Mouse (Mus musculus) thymus, postnatal 25 days (tissue): Measurements from ENCODE around the gene Sumf1.

Experiments used
- DNase-seq: peaks from one replicate; pipeline ENCODE4 v3.0.0; 2022

Sumf1 gene

GRCm38 (mm10) chr6:108206914-108207566 is 21.7 kb upstream of the Sumf1 start:
- DNase-seq, result peak; percentile 78

DNA sequence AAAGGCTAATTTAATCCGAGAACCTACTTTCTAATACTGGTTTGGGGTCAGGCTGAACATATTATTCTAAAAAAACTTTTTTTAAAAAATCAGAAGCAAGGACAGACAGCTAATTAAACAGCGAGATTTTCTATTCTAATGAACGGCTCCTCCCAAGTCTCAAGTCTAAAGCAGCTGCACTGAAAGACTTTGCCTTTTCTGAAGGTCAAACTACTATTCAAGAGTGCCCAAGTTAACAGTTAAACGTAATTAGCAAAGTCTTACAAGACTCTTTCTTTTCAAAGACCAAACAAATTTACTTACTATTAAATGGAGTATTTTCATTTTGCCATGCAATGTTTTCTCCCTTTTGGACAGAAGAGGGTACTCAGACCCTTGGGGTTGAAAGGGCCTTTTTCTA is 20.8 kb upstream of the Sumf1 start:
- DNase-seq, result no peak

GRCm38 (mm10) chr6:108204322-108204721 is 18.9 kb upstream of the Sumf1 start:
- no peak for DNase-seq

DNA sequence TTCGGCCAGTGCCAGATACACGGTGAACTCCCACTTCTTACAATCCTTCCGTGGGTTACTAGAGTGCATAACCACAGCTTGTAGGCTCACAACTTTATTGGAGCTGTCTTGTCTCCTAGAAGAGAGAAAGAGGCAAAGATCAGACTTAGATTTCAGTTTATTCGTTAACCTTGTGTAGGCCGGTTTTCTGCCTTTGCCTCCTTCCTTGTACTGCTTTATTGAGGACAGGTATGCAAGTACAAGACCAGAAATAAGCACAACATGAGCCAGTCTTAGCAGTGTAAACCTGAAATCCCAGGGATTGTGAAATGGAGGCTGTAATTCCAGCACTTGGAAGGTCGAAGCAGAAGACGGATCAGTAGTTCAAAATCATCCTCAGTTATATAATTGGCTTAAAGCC is 12.9 kb upstream of the Sumf1 start:
- no peak for DNase-seq

DNA sequence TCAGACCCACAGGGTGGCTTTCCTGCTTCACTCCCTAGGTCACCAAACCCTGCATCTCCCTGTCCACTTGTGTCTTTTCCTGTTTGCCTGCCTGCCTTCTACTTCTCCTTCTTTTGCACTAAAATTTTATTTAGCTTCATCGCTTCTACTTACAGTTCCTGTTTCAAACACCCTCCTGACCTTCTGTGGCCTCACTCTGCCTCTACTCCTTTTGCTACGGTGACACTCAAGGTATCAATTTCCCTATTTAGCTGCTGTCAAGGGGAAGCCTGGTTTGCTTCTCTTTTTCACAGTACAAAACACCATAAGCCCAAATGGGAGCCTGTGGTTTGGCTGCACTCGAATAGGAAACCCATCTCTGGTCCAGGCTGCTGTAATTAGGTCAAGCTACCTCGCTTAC is 11.7 kb upstream of the Sumf1 start:
- DNase-seq, result no peak

DNA sequence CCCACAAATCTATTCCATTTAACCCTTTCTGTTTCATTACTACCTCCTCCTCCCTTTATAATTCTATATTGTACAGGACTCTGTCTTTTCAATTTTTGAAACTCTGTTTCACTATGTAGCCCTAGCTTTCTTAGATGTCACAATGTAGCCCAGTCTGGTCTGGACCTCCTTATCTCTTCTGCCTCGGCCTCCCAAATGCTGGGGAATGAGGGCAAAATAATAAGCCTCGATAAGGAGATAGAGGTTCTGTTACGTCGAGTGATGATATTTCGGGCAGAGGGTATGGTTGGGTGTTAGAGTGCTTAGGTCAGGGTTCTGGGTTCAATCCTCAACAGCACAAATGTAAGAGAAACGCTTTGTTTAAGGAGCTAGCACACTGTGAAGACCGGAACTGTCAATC is 11.3 kb upstream of the Sumf1 start:
- DNase-seq, result no peak

- no peak for DNase-seq
Measured at GRCm38 (mm10) chr6:108192632-108193031, 7.2 kb upstream of the Sumf1 start.

- DNase-seq, result no peak
Measured at GRCm38 (mm10) chr6:108190690-108191089, 5.3 kb upstream of the Sumf1 start.

- no peak for DNase-seq
Measured at GRCm38 (mm10) chr6:108185685-108186009, 265 bp upstream of the Sumf1 start.

- DNase-seq, result no peak
Measured at GRCm38 (mm10) chr6:108179087-108179486, 6.3 kb downstream of the Sumf1 start.

- no peak for DNase-seq
Measured at GRCm38 (mm10) chr6:108174181-108174580, 11.2 kb downstream of the Sumf1 start.

DNA sequence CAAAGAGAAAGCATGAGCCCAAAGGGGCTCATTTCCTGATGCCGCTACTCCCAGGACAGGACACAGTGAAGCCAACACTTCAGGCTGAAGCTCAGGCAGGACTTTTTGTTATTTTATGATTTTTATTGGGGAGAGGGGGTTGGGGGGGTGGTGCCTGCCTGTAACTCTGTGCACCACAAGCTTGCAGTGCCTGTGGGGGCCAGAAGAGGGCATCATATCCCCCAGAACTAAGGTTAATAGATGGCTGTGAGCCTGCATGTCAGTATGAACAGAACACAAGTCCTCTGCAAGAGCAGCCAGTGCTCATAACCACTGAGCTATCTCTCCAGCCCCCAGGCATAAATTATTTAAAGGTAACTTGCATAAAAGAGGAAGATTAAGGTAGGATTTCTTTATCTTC is 13.2 kb downstream of the Sumf1 start:
- DNase-seq, result no peak

- no peak for DNase-seq
Measured at GRCm38 (mm10) chr6:108169466-108169865, 15.9 kb downstream of the Sumf1 start.

DNA sequence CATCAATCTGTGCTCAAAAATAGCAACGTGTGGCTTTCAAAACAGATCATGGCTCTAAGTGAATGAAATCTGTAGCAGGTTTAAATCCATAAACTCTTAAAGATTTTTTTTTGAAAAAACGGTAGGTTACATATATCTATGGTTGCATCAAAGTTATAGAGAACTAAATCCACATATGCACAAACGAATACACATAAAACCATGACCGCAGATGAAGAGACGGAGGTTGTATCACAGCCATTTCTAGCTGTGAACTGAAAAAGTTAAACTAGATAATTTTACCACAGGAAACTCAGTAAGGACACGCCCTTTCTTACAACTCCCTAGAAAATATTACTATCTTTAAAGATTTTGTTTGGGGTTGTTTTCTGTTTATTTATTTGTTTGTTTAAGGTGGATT is 16.7 kb downstream of the Sumf1 start:
- no peak for DNase-seq

DNA sequence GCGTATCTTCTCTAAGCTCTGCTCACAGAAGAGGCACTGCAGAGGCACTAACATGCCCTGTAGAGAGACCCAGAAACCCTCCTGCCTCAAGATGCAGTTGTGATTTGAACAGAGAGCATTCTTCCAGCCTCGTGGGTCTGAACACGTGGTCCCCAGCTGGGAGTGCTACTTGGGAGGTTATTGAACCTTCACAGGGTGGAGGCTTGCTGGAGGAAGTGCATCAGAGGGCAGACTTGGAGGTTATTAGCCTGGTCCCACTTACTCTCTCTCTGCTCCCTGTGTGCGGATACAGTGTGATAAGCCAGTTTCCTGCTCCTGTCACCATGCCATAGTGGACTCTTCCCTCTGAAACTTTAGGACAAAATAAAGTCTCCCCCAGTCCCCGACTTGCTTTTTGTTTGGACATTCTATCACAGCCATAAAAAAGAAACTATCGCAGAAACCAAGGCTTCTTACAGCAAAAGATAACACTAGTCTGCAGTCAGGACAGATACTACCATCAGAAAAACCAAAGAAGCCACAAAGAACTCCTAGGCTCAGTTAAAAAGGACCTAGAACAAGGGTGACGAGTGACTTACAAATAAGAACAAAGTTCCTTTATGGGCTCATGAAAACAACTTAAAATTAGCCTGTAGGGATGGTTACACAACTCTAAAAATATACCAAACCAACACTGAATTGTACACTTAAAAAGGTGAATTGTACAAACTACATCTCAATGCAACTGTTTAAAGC is 17.3 kb downstream of the Sumf1 start:
- no peak for DNase-seq

GRCm38 (mm10) chr6:108165598-108165997 is 19.8 kb downstream of the Sumf1 start:
- DNase-seq, result no peak

GRCm38 (mm10) chr6:108164935-108165334 is 20.4 kb downstream of the Sumf1 start:
- DNase-seq, result no peak

- no peak for DNase-seq
Measured at GRCm38 (mm10) chr6:108160608-108161007, 24.8 kb downstream of the Sumf1 start.

- DNase-seq, result no peak
Measured at GRCm38 (mm10) chr6:108156881-108157280, 28.5 kb downstream of the Sumf1 start.

GRCm38 (mm10) chr6:108154243-108154642 is 31.1 kb downstream of the Sumf1 start:
- DNase-seq, result no peak

DNA sequence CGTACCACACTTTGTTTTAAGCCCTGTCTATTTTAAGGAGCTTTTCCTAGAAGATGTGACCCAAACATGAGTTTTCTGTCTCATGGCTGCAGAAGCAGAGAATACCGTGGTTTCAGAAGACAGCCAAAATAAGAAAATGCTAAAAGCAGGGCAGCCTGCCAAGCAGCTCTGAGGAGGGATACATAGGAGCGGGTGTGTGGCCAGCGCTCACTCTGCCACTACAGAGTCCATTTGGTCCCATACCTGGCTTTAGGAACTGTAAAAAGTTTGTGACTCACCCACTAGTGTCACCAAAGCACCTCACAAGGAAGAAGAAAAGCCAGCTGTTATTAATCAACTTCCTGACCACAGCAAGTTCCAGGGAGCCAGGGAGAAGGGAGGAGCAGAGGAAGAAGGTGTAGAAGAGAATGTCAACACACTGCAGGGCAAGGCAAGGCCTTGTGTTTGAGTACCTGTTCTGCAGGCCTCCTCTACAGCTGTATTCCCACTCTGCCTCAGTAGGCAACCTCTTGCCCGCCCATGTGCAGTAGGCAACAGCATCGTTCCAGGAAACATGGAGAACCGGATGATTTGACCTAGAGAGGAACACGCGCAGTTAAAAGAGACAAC is 32.6 kb downstream of the Sumf1 start:
- no peak for DNase-seq

DNA sequence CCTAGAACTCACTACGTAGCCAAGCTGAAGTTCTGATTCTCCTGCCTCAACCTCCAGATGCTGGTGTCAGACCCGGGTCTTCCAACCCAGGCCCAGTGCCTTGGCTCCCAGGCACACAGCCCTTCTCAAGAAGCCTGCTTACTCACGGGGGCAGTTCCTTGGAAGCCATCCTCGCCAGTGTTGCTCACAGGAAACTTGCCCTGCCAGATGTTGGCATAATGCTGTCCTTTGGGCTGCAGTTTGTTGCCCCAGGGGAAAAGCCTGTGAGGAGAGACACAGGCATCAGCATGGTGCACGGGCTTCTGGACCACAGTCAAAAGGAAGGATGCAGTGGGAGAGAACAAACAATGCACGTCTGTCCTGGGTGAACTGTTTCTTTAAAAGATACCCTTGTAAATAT is 33.3 kb downstream of the Sumf1 start:
- no peak for DNase-seq

DNA sequence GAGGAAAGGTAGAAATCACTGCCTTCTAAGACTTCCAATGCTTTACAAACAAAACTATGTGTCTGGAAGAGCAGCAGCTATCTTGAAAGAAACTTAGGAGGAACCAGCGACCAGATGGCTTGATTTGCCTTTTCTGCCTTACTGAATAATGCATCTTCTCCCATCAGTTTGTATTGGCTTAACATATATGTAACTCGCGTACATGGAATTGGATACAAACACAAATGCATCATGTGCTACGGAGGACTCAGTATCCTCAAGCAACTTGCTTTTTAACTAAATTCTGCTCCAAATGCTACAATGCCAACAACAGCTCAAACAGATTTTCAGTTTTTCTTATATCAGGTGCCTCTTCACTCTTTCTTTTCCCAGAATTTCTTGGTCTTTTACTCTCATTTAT is 36.1 kb downstream of the Sumf1 start:
- DNase-seq, result no peak

GRCm38 (mm10) chr6:108148435-108148834 is 36.9 kb downstream of the Sumf1 start:
- peak; percentile 31 for DNase-seq

- no peak for DNase-seq
Measured at GRCm38 (mm10) chr6:108146637-108147036, 38.7 kb downstream of the Sumf1 start.
